Comparison of ENCODE assay signal across 8 mouse cellular contexts in genomic region chr7:4524212-4524922, GRCm38 (mm10). TPM values are rescaled to one million over a fixed set of nuclear protein-coding genes. Genes with fewer than 3 reads are reported as not detected.
DNase-seq lines count a peak whose midpoint lies in the region; ATAC-seq and TF ChIP-seq lines count a peak whose summit lies in the region.
"Not testable (repeated sequence)": the region's sequence is repeated elsewhere in the genome, so short reads cannot be mapped to it uniquely, and the experiment has no call there.

Gene Tnni3 (minus strand): TSS chr7:4524229.

- not testable (repeated sequence) for H3K4me3 ChIP-seq in cortical plate, adult 2 months (ENCODE audit: insufficient read depth, low read length); gastrocnemius, adult 2 months; hindbrain, embryonic 11.5 days (ENCODE audit: low read depth, low read length)

- H3K4me1 ChIP-seq in cortical plate, adult 2 months (ENCODE audit: control insufficient read depth, insufficient read depth, low read length); hindbrain, embryonic 11.5 days (replicated peaks; ENCODE audit: control insufficient read depth, insufficient read depth, low read length): not testable (repeated sequence)

- WGBS in hindbrain, embryonic 11.5 days: 72% methylated on average over 15 of the region's 15 CpGs

- peak; percentile 65 for DNase-seq in B cell, adult 2 months
- DNase-seq in adrenal gland, adult 18-20 months (ENCODE audit: low spot score in 2 of 2): peak; percentile 26 to 46
- DNase-seq in gastrocnemius, adult 2 months: not testable (repeated sequence)
- peak; percentile 83 for DNase-seq in hindbrain, embryonic 11.5 days (ENCODE audit: low spot score)
- DNase-seq in left cerebral cortex, postnatal 25 days (ENCODE audit: low spot score in 2 of 2): peak; percentile 31 to 56
- peak; percentile 68 for DNase-seq in lung, postnatal 36 days
- peak; percentile 41 for DNase-seq in right cerebral cortex, adult 18-20 months

- not testable (repeated sequence) for H3K27me3 ChIP-seq in hindbrain, embryonic 11.5 days (ENCODE audit: control insufficient read depth, insufficient read depth, low read length)

- H3K27ac ChIP-seq in cortical plate, adult 2 months (ENCODE audit: insufficient read depth, low read length); gastrocnemius, adult 2 months; hindbrain, embryonic 11.5 days (ENCODE audit: low read depth, low read length): not testable (repeated sequence)

- H3K9ac ChIP-seq in hindbrain, embryonic 11.5 days (ENCODE audit: low read depth, low read length): not testable (repeated sequence)

- not testable (repeated sequence) for H3K9me3 ChIP-seq in hindbrain, embryonic 11.5 days (ENCODE audit: control insufficient read depth, low read length)

- intact Hi-C loops in gastrocnemius, adult 2 months (cut with DNase I): not testable (repeated sequence)
- intact Hi-C loops in left cerebral cortex, postnatal 25 days (cut with DNase I): loop anchor here (2.0 kb wide), 2 partner anchors 46 to 94 kb away; no protein-coding TSS in a partner anchor

- ATAC-seq in hindbrain, embryonic 11.5 days (ENCODE audit: low FRiP score): 0 out of 2 replicates have a peak, but pooled peaks have one; percentile 22

- H3K4me2 ChIP-seq in hindbrain, embryonic 11.5 days (replicated peaks; ENCODE audit: low read depth, low read length): not testable (repeated sequence)

- not testable (repeated sequence) for H3K36me3 ChIP-seq in hindbrain, embryonic 11.5 days (ENCODE audit: control insufficient read depth, insufficient read depth, low read length)

- TF ChIP-seq CTCF in cortical plate, adult 2 months (IDR thresholded peaks at IDR 0.05; ENCODE audit: extremely low read depth, insufficient read depth, low read length): peak; percentile 67
- peak; percentile 69 for TF ChIP-seq CTCF in gastrocnemius, adult 2 months (IDR thresholded peaks at IDR 0.05)

- TF ChIP-seq POLR2A in cortical plate, adult 2 months (IDR thresholded peaks at IDR 0.05; ENCODE audit: extremely low read depth, insufficient read depth, low read length): not testable (repeated sequence)

RNA-seq across cellular contexts. Expression of gene Tnni3, which starts in this region (rescaled TPM):
- under 1 TPM in 1 of 2 experiments, not detected in 1; 0.66 TPM for total RNA-seq in adrenal gland, adult 18-20 months (2021)
- 1.3 and 1.9 TPM in 2 replicates for polyA plus RNA-seq in cortical plate, adult 2 months (2012; rRNA removed)
- under 1 TPM in 1 of 2 experiments, not detected in 1; 0.41 TPM for total RNA-seq in gastrocnemius, adult 2 months (2021)
- 1.8 and 2.5 TPM in 2 replicates for polyA plus RNA-seq in hindbrain, embryonic 11.5 days (2014; fragmentation: Nextera tagmentation; extraction: Ambion mirVana)
- 1 to 10 TPM; 1.0 to 1.2 TPM for total RNA-seq in left cerebral cortex, postnatal 25 days (2021)

Comparison
In these comparisons a context has a peak if more than half of its experiments do, and no peak if none do; other contexts are left out.
1. Peak in DNase-seq in adrenal gland, adult 18-20 months; RNA of the gene not detected or under 1 TPM.